Mouse (Mus musculus): ENCODE results near the gene Smdt1.

Smdt1 gene

GRCm38 (mm10) chr15:82338593-82339112 lies at the start of gene Smdt1, which contains the start of the genes Naga and Pheta2:
Smdt1 (plus strand) TSS chr15:82338959.
Naga (minus strand) TSS chr15:82338925.
Pheta2 (plus strand) TSS chr15:82338942.
- Histone ChIP-seq H3K36me3 (ENCODE audit: control insufficient read depth, insufficient read depth, low read length, poor library complexity, severe bottlenecking) (no peaks in the 10 kb centered on the region; the same call in 1 of the 2 replicates), H3K27me3 (ENCODE audit: control insufficient read depth, insufficient read depth, low read length, poor library complexity, severe bottlenecking) (no peaks in the 10 kb centered on the region; the same call in 1 of the 2 replicates)
- DNase-seq (ENCODE audit: low read depth, low spot score) = peak; percentile 94

GRCm38 (mm10) chr15:82290252-82290651 lies 48.5 kb upstream of the Smdt1 start:
- Histone ChIP-seq H3K27me3 (ENCODE audit: control insufficient read depth, insufficient read depth, low read length, poor library complexity, severe bottlenecking) (no peaks in the 10 kb centered on the region), H3K36me3 (ENCODE audit: control insufficient read depth, insufficient read depth, low read length, poor library complexity, severe bottlenecking) (no peaks in the 10 kb centered on the region)
- DNase-seq (ENCODE audit: low read depth, low spot score) = no peak

GRCm38 (mm10) chr15:82292851-82293250 lies 45.9 kb upstream of the Smdt1 start:
- Histone ChIP-seq H3K36me3 (ENCODE audit: control insufficient read depth, insufficient read depth, low read length, poor library complexity, severe bottlenecking) (no peaks in the 10 kb centered on the region), H3K27me3 (ENCODE audit: control insufficient read depth, insufficient read depth, low read length, poor library complexity, severe bottlenecking) (no peaks in the 10 kb centered on the region)
- DNase-seq (ENCODE audit: low read depth, low spot score) = no peak

- no peak for DNase-seq (ENCODE audit: low read depth, low spot score)
- no peaks in the 10 kb centered on the region for H3K36me3 ChIP-seq (ENCODE audit: control insufficient read depth, insufficient read depth, low read length, poor library complexity, severe bottlenecking)
- no peaks in the 10 kb centered on the region for H3K27me3 ChIP-seq (ENCODE audit: control insufficient read depth, insufficient read depth, low read length, poor library complexity, severe bottlenecking)
Measured at GRCm38 (mm10) chr15:82293271-82293711, 45.5 kb upstream of the Smdt1 start.

- H3K36me3 ChIP-seq (ENCODE audit: control insufficient read depth, insufficient read depth, low read length, poor library complexity, severe bottlenecking) = no peaks in the 10 kb centered on the region
- no peaks in the 10 kb centered on the region for H3K27me3 ChIP-seq (ENCODE audit: control insufficient read depth, insufficient read depth, low read length, poor library complexity, severe bottlenecking)
- DNase-seq (ENCODE audit: low read depth, low spot score) = peak; percentile 21
Measured at GRCm38 (mm10) chr15:82294059-82294458, 44.7 kb upstream of the Smdt1 start.

- no peaks in the 10 kb centered on the region for H3K27me3 ChIP-seq (ENCODE audit: control insufficient read depth, insufficient read depth, low read length, poor library complexity, severe bottlenecking)
- peak; percentile 8 for DNase-seq (ENCODE audit: low read depth, low spot score)
Measured at GRCm38 (mm10) chr15:82298764-82299561, 39.8 kb upstream of the Smdt1 start, which contains the start of gene Wbp2nl. Wbp2nl (plus strand) TSS chr15:82298954.

GRCm38 (mm10) chr15:82307107-82307506 lies 31.7 kb upstream of the Smdt1 start:
- Histone ChIP-seq H3K27me3 (ENCODE audit: control insufficient read depth, insufficient read depth, low read length, poor library complexity, severe bottlenecking) (no peaks in the 10 kb centered on the region), H3K36me3 (ENCODE audit: control insufficient read depth, insufficient read depth, low read length, poor library complexity, severe bottlenecking) (no peaks in the 10 kb centered on the region)
- DNase-seq (ENCODE audit: low read depth, low spot score) = no peak

More at GRCm38 (mm10) chr15:82298764-82299561, 39.8 kb upstream of the Smdt1 start, which contains the start of gene Wbp2nl:
- H3K36me3 ChIP-seq (ENCODE audit: control insufficient read depth, insufficient read depth, low read length, poor library complexity, severe bottlenecking) = no peaks in the 10 kb centered on the region

- Histone ChIP-seq H3K27me3 (ENCODE audit: control insufficient read depth, insufficient read depth, low read length, poor library complexity, severe bottlenecking) (no peaks in the 10 kb centered on the region), H3K36me3 (ENCODE audit: control insufficient read depth, insufficient read depth, low read length, poor library complexity, severe bottlenecking) (no peaks in the 10 kb centered on the region)
- DNase-seq (ENCODE audit: low read depth, low spot score) = no peak
Measured at GRCm38 (mm10) chr15:82308416-82308815, 30.3 kb upstream of the Smdt1 start.

GRCm38 (mm10) chr15:82317839-82318238 lies 20.9 kb upstream of the Smdt1 start:
- no peak for DNase-seq (ENCODE audit: low read depth, low spot score)
- H3K36me3 ChIP-seq (ENCODE audit: control insufficient read depth, insufficient read depth, low read length, poor library complexity, severe bottlenecking) = no peaks in the 10 kb centered on the region
- H3K27me3 ChIP-seq (ENCODE audit: control insufficient read depth, insufficient read depth, low read length, poor library complexity, severe bottlenecking) = no peaks in the 10 kb centered on the region

GRCm38 (mm10) chr15:82319613-82320012 lies 19.1 kb upstream of the Smdt1 start:
- Histone ChIP-seq H3K36me3 (ENCODE audit: control insufficient read depth, insufficient read depth, low read length, poor library complexity, severe bottlenecking) (no peaks in the 10 kb centered on the region), H3K27me3 (ENCODE audit: control insufficient read depth, insufficient read depth, low read length, poor library complexity, severe bottlenecking) (no peaks in the 10 kb centered on the region)
- DNase-seq (ENCODE audit: low read depth, low spot score) = no peak

GRCm38 (mm10) chr15:82322195-82322594 lies 16.6 kb upstream of the Smdt1 start:
- no peaks in the 10 kb centered on the region for H3K36me3 ChIP-seq (ENCODE audit: control insufficient read depth, insufficient read depth, low read length, poor library complexity, severe bottlenecking)
- H3K27me3 ChIP-seq (ENCODE audit: control insufficient read depth, insufficient read depth, low read length, poor library complexity, severe bottlenecking) = no peaks in the 10 kb centered on the region; the same call in 1 of the 2 replicates
- DNase-seq (ENCODE audit: low read depth, low spot score) = no peak

- Histone ChIP-seq H3K27me3 (ENCODE audit: control insufficient read depth, insufficient read depth, low read length, poor library complexity, severe bottlenecking) (no peaks in the 10 kb centered on the region; the same call in 1 of the 2 replicates), H3K36me3 (ENCODE audit: control insufficient read depth, insufficient read depth, low read length, poor library complexity, severe bottlenecking) (no peaks in the 10 kb centered on the region)
- no peak for DNase-seq (ENCODE audit: low read depth, low spot score)
Measured at GRCm38 (mm10) chr15:82325382-82325781, 13.4 kb upstream of the Smdt1 start.

GRCm38 (mm10) chr15:82335194-82335593 lies 3.6 kb upstream of the Smdt1 start:
- no peaks in the 10 kb centered on the region; the same call in 1 of the 2 replicates for H3K27me3 ChIP-seq (ENCODE audit: control insufficient read depth, insufficient read depth, low read length, poor library complexity, severe bottlenecking)
- no peak for DNase-seq (ENCODE audit: low read depth, low spot score)

GRCm38 (mm10) chr15:82336629-82337028 lies 2.1 kb upstream of the Smdt1 start:
- no peaks in the 10 kb centered on the region; the same call in 1 of the 2 replicates for H3K27me3 ChIP-seq (ENCODE audit: control insufficient read depth, insufficient read depth, low read length, poor library complexity, severe bottlenecking)
- DNase-seq (ENCODE audit: low read depth, low spot score) = no peak

More at GRCm38 (mm10) chr15:82335194-82335593, 3.6 kb upstream of the Smdt1 start:
- no peaks in the 10 kb centered on the region; the same call in 1 of the 2 replicates for H3K36me3 ChIP-seq (ENCODE audit: control insufficient read depth, insufficient read depth, low read length, poor library complexity, severe bottlenecking)

GRCm38 (mm10) chr15:82337875-82338274 lies 884 bp upstream of the Smdt1 start:
- Histone ChIP-seq H3K27me3 (ENCODE audit: control insufficient read depth, insufficient read depth, low read length, poor library complexity, severe bottlenecking) (no peaks in the 10 kb centered on the region; the same call in 1 of the 2 replicates), H3K36me3 (ENCODE audit: control insufficient read depth, insufficient read depth, low read length, poor library complexity, severe bottlenecking) (no peaks in the 10 kb centered on the region; the same call in 1 of the 2 replicates)
- DNase-seq (ENCODE audit: low read depth, low spot score) = peak; percentile 42

More at GRCm38 (mm10) chr15:82336629-82337028, 2.1 kb upstream of the Smdt1 start:
- H3K36me3 ChIP-seq (ENCODE audit: control insufficient read depth, insufficient read depth, low read length, poor library complexity, severe bottlenecking) = no peaks in the 10 kb centered on the region; the same call in 1 of the 2 replicates

Data from splenic B cell, adult 2 months (primary cell).